Mouse (Mus musculus) right cerebral cortex, postnatal 10 days (tissue): ENCODE measurements at regions not wholly inside any gene's neighbourhood (a gene's known extent, or its start where the extent isn't known, plus 50 kb on each side); places are given as distances from the start of the nearest gene placed in this dataset.

ENCODE experiments used
- DNase-seq, 2 experiments: peaks; one replicate each; pipeline ENCODE4 v3.0.0; 2021; ENCODE audit warnings: low spot score in 2 of 2

DNA sequence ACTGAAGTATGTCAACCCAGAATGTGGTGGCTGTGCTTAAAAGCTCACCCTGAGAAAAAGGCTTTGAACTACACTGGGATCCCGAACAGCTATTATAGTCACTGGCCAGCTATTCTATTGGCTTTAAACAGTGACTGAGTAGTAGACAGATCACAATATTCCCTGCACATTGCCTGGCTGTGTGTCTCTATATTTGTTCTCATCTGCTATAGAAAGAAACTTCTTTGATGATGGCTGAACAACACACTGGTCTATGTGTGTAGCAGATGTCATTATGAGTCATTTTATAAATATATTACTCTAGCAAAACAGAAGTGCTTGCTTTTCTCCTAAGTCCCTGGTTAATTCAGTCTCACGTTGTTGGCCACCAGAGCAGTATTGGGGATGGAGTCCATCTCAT lies 152.1 kb upstream of the Slco6d1 start:
- DNase-seq: no peak

DNA sequence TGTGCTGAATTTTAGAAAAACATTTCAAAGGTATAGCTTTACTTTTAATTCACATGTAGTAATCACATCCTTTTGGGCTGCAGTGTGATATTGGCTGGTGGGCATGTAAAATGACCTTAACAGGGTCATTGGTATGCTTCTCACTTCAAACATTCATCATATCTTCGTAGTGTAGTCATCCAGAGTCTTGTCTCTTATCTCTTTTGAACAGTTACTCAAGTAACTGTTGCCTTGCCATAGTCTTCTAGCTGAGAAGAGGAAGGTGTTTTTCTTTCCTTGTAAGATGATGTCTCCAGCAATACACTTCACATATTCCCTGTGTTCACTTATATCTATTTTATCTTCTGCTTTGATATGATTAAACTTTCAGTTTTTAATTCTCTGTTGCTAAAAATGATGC lies 150.7 kb upstream of the Slco6d1 start:
- no peak for DNase-seq

DNA sequence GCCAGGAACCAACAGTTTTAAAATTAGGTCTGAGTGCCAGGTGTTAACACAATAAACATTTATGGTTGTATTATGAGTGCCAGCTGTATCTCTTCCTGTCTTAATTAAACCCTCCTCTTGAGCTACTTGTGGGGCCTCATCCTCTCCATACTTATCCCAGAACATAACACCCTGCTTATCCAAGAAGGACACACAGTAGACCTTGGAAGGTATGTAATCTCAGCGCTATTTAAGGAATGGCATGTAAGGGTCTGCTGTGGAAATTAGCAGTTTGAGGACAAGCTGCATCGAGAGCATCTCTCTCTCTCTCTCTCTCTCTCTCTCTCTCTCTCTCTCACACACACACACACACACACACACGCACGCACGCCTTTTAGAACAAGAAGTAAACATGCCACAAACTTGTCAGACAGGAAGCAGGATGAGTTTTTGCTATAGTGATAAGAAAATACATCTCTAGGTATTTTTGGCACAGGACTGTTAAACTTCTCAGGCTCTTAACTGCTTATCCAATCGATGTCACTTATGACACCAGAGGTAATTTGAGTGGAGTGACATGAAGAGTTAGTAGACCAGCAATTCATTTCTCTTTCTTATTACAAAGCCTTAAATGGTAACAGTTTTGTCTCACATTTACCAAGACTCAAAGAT lies 146.8 kb upstream of the Slco6d1 start:
- DNase-seq: no peak

DNA sequence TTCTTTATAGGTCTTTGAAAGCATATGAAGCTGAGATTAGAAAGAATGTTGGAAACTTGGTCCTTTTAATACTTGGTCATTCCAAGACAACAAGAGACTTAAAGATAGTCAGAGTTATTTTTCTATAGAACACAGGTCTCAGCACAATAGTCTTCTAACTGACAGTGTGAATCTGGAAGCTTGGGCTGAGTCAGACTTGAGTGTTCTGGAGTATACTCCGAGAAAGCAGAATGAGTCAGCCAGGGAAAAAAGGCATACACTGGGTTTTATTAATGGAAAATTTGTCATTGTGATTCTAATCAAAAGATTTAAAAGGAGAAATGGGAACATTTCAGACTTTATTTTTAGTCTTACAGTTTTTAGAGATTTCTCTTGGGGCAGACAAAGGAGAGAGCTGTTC lies 145.4 kb upstream of the Slco6d1 start:
- no peak for DNase-seq

DNA sequence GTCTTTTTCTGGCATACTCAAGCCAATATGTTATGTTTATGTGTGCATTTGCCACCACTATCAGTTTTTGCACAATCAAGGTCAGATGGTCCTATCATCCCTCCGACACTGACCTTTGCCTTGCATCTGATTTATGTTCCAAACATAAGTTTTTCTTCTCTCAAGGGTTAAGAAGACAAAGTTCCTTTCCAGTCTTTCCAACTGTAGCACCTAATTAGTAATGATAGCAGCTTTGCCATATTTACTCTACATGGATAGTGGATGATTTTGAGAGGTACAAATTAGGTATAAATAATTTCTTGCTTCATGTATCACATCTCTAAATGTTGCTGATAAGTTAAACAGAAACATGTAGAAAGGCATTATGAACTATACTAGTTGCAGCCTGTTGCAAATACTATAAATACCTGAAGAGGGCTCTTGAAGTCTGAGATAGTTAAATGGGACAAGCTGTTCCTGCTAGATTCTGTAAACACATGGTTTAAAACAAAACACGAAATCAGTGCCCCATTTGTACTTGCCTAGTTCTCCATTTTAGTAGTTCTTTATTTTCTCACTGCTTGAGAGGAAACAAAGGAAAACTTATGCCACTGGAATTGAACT lies 141.4 kb upstream of the Slco6d1 start:
- DNase-seq: no peak

DNA sequence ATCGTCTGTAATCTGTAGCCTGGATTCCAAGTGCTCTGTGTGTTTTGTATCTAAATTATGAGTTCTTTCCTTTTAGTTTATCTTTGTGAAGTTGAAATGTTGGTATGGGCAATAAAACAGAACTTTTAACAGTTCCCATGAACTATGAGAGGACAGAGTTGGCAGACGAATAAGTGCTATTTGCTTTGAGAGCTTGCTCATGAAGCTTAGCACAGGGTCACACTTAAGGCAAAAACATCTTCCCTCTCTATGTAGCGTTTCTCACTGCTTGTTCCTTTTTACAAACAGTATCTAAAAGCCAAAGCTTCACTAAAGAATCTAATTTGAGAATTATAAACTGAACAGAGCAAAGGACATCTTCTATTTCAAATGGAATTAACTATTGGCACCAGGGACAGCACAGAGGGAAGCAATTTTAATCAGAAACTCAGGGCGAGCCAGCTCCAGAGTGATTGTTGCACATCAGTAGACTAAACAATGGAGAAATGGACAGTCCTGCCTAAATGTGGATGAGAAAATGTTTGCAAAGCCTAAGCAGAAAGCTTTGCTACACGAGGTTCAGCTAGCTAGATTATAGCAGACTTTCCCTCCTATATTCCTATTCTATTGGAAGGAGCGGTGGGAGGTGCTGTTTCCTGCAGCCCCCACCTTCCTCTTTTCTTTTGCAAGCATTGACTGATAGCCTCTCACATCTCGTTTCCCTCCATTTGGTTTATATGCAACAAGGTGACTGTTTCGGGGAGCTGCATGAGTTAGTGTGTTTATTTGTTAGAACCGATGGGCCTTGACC lies 140.5 kb upstream of the Slco6d1 start:
- DNase-seq: no peak

DNA sequence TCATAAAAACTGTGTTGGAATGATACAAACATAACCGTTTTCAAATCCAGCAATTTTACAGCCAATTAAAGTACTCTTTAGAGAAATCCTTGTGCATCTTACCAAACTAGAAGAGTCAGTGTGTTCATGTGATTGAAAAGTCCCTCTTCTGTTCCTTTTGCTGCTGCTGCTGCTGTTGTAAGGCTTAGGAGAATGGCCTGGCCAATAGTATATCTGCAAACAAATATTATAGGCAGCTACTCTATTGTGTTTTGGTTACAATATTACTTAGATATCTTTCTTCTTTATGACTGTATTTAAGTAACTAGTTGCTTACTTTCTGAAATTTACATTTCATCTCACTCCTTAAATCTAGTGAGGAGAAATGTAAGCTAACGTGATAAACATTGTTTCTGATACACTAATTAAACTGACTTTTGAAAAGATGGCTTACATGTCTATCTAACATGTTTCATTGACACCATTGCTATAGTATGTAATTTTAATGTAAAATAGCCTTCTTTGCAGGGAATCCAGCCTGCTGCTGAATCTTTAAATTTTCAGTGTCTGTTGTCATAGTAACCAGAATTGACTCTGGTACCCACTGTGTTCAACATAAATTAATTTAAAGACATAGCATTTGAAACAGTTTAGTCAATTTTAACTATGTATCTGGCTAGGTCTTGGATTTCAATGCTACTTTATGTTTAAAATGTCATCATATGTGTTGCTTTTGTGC lies 139.7 kb upstream of the Slco6d1 start:
- no peak for DNase-seq

DNA sequence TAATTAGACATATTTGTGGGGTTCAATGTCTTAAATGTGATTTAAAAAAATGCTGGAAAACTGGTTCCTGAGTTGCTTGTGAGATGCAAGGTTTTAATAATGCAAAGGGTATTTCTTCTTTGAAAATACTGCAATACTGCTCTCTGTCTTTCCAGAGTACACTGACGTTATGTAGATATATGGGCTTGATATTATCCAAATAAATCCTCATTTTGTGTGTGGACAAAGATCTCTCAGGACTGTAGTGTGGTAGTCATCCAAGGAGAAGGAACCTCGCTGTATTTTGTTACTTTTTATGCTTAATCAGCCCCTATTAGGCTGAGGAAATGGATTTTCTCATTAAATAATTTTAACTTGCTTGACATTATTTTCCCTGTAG lies 139.2 kb upstream of the Slco6d1 start:
- DNase-seq: no peak

DNA sequence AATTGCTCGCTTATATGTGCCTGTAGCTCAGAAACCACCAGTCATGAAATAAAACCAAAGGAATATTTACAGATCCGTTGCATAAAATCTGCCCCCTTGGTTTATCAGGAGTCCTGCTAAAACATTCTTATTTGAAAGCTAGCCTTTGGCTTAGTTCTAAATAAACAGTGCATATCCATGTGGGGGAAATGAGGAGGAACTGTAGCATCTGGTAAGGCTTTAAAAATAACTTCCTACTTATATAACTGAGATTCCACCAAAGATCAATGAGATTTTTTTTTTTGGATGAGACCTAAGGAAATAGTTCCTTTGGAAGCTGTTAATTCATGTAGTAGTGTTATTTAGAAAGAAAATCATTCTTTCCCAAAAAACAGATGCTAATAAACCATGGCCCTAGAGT lies 117.8 kb upstream of the Slco6d1 start:
- DNase-seq: no peak

DNA sequence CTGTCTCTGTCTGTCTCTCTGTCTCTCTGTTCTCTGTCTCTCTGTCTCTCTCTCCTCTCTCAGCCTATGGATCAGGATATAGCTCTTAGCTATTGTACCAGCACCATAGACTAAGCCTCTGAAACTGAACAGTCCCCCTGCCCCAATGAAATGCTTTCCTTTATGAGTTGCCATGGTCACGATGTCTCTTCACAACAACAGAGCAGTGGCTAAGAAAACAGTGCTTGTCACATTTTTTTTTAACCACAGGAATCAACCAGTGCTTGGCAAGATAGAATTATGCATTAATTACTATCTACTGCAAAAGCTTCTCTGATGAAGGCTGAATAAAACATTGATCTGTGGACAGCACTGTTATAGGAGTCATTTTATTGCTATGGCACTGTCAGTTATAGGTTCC lies 114.6 kb upstream of the Slco6d1 start:
- peak in 1 of 2 experiments; percentile 31 for DNase-seq

DNA sequence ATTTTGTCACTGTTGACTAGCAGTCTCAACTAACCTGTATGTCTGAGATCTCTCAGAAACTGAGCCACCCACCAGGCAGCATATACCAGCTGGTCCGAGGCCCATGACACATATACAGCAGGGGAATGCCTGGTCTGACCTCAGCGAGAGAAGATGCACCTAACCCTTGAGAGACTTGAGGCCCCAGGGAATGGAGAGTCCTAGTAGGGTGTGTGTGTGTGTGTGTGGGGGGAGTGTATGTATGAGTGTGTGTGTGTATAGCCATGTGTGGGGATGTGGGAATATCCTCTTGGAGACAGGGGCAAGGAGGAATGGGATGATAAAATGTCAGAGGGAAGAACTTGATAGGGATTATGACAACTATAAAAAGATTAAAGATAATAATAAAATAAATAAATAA lies 113.4 kb upstream of the Slco6d1 start:
- DNase-seq: no peak

DNA sequence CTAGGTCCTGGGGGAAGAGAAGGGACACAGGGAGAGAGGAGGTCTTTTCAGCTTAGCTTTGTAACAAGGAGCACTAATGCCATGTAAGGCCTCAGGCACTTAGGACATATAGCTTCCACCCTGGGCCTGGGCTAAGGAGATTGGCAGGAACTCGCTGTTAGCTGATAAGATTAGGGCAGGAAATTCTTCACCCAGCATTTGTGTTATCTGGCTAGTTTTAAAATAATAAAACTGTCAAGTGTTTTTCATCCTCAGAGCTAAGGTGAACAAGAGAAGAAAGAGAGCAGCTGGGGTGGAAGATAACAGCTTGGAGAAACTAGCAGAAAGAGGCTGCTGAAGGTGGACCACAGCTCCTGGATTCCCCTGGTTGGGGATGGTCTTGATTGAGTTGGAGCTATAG lies 111.0 kb upstream of the Slco6d1 start:
- DNase-seq: no peak

DNA sequence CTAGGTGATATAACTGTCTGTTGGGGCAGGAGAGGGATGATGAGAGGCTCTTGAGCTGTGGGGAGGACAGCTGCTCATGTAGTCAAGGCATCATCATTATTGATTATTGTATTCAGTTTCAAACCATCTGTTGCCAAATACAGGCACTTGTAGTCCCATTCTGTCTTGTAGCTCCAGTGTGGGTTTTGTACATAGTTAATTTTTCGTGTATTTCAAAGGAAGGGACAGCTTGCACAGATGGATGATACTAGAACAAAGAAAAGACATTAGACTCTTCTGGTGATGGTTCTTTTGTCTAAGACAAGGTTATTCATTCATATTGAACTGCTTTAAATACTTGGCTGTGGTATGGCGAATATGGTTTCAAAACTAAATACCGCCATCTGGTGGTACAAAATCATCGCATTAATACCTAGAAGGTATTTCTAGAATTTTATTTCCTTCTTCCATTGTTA lies 70.8 kb upstream of the Slco6d1 start:
- peak in 1 of 2 experiments; percentile 30 for DNase-seq

DNA sequence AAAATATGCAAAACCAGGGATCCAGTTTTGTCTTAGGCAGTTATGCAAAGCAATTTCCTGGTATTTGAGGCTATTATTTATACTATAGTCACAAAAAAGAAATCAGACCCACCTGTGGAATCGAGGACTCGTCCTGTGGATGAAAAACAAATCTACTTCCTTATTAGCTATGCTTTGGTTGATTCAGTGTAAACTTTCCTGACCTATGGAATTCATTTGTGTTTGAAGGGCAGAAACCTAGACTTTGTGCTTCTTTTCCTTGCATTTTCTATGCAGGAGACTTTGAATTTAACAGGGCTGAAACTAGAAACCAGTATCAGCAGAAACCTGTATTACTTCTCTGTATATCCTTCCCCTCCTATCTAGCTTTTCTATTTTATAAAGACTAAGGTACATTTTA lies 70.2 kb upstream of the Slco6d1 start:
- no peak for DNase-seq

DNA sequence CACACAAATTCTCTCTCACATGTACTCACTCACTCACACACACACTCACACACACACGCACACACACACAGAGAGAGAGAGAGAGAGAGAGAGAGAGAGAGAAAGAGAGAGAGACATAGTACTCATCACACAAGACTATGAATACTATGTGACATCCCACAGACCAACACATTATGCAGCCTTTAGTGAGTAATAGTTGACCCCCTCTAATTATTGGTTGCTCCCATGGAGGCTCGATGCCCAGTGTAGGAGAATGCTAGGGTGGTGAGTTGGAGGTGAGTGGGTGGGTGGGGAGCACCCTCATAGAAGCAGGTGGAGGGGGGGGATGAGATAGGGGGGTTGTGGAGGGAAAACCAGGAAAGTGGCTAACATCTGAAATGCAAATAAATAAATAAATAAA lies 69.4 kb upstream of the Slco6d1 start:
- DNase-seq: no peak
